Mouse (Mus musculus) G1E (cell line): ENCODE measurements around the gene Cdkal1.

Experiments
- CTCF ChIP-seq: IDR thresholded peaks from 2 replicates; pipeline ENCODE4 v1.5.1; 2012; ENCODE audit warnings: low read depth, low read length, inconsistent platforms, mixed read lengths
- GATA1 ChIP-seq: IDR thresholded peaks from 2 replicates; pipeline ENCODE4 v1.6.1; 2012; ENCODE audit warnings: borderline replicate concordance, low read length, inconsistent platforms, mixed read lengths
- GATA2 ChIP-seq: IDR thresholded peaks from 2 replicates; pipeline ENCODE4 v1.6.1; 2012; ENCODE audit warnings: low read depth, low read length, inconsistent platforms, borderline replicate concordance
- TAL1 ChIP-seq: conservative IDR thresholded peaks from 2 replicates; pipeline ENCODE4 v1.6.1; 2012; ENCODE audit warnings: low read depth, low read length, inconsistent platforms, mixed read lengths

GRCm38 (mm10) chr13:29429196-29429595, 426.3 kb downstream of the Cdkal1 start:
- TF ChIP-seq CTCF, result no peak
- no peak for TF ChIP-seq TAL1
- TF ChIP-seq GATA1, result no peak
- no peak for TF ChIP-seq GATA2
